Mouse (Mus musculus): ENCODE data around the gene Usp46. TPM values are rescaled to one million over a fixed set of nuclear protein-coding genes. Genes with fewer than 3 reads are reported as not detected.
"Not testable (repeated sequence)": the region's sequence is repeated elsewhere in the genome, so short reads cannot be mapped to it uniquely, and the experiment has no call there.

The Usp46 gene
- polyA plus RNA-seq, 1 experiment: 2.7 TPM

DNA sequence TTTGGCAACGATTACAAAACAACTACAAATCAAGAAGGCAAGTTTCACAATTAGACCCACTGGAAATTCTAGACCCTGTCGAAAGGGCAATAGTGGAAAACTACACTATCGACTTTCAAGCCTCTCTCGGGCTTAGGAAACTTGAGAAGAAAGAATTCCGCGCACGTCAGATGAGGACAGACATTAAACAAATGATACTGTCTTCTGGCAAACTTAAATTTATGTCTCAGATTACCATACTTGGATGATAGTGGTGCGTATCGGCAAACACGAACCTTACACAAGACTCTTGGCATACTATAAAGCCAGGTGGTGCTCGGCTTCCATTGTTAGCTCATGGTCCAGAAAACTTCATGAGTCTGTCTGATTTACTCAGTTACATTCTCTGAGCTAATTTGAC lies 90.8 kb downstream of the Usp46 start:
- Histone ChIP-seq H3K36me3 (ENCODE audit: control insufficient read depth, insufficient read depth, low read length) (no peaks in the 10 kb centered on the region), H3K27ac (ENCODE audit: insufficient read depth, low read length) (no peak overlapping the region), H3K4me3 (ENCODE audit: extremely low read depth, insufficient read depth, insufficient read length) (no peak overlapping the region), H3K27me3 (ENCODE audit: control insufficient read depth, insufficient read depth, low read length) (no peaks in the 10 kb centered on the region), H3K4me1 (ENCODE audit: control insufficient read depth, insufficient read depth, insufficient read length) (no peaks in the 10 kb centered on the region)
- DNase-seq (ENCODE audit: low read depth in 1 of 2, low spot score in 2 of 2): no peak
- TF ChIP-seq CTCF (IDR thresholded peaks at IDR 0.05; ENCODE audit: extremely low read depth, insufficient read depth, insufficient read length, insufficient replicate concordance) (no peak), POLR2A (IDR thresholded peaks at IDR 0.05; ENCODE audit: low read depth, low read length) (no peak)
- WGBS: 86% methylated on average over 11 of the region's 11 CpGs

DNA sequence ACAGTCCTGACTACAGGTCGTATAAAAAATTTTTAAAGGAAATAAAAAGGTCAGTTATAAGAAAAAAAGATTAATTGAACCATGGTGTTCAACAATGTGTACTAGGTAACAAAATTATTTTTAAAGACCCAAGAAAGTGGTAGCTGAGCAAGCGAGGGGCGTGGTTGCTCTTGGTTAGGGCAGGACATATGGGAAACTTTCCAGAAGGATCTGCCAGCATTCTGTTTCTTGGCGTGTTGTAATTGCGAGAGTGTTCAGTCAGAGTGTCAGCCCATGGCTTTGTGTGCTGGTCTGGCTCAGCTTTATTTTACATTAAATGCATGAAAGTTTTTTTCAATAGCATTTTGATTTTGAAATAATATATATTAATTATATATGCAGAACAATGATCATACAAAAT lies 96.5 kb downstream of the Usp46 start:
- DNase-seq (ENCODE audit: low read depth in 1 of 2, low spot score in 2 of 2): no peak
- H3K36me3 ChIP-seq (ENCODE audit: control insufficient read depth, insufficient read depth, low read length): no peaks in the 10 kb centered on the region
- H3K4me3 ChIP-seq (ENCODE audit: extremely low read depth, insufficient read depth, insufficient read length): no peak overlapping the region
- 83% methylated on average over 5 of the region's 5 CpGs for WGBS
- no peak for TF ChIP-seq POLR2A (IDR thresholded peaks at IDR 0.05; ENCODE audit: low read depth, low read length)
- no peak for TF ChIP-seq CTCF (IDR thresholded peaks at IDR 0.05; ENCODE audit: extremely low read depth, insufficient read depth, insufficient read length, insufficient replicate concordance)
- H3K27ac ChIP-seq (ENCODE audit: insufficient read depth, low read length): no peak overlapping the region
- H3K27me3 ChIP-seq (ENCODE audit: control insufficient read depth, insufficient read depth, low read length): no peaks in the 10 kb centered on the region
- no peaks in the 10 kb centered on the region for H3K4me1 ChIP-seq (ENCODE audit: control insufficient read depth, insufficient read depth, insufficient read length)

DNA sequence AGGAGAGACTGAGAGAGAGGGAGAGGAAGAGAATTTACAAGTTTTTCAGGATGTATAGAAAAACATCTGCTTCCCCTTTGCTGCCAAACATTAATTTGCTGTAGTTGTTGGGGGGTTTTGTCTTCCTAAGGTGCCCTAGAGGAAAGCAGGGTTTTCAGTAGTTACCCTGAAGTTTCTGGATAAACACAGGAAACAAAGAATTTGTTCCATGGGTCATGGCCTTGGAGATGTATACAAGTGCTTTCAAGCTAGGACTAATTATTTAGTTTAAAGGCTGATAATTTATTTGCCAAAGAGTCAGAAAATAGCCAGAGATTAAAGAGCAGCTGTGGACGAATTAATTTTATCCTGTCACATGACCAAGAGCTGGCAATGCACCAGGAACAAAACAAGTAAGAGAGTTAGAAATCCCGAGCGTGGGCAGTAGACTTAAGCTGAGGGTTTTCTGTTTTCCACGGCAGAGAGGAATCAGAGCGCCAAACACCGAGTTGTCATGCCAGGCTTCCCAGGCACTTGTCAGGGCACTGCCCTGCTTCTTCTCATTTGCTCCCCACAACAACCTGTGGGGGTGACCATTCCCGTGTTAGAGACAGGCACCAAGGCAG lies 98.1 kb downstream of the Usp46 start:
- Histone ChIP-seq H3K4me3 (ENCODE audit: extremely low read depth, insufficient read depth, insufficient read length) (no peak overlapping the region), H3K36me3 (ENCODE audit: control insufficient read depth, insufficient read depth, low read length) (no peaks in the 10 kb centered on the region), H3K27ac (ENCODE audit: insufficient read depth, low read length) (no peak overlapping the region), H3K4me1 (ENCODE audit: control insufficient read depth, insufficient read depth, insufficient read length) (no peaks in the 10 kb centered on the region), H3K27me3 (ENCODE audit: control insufficient read depth, insufficient read depth, low read length) (no peaks in the 10 kb centered on the region)
- DNase-seq (ENCODE audit: low read depth in 1 of 2, low spot score in 2 of 2): no peak
- WGBS: 45% methylated on average over 7 of the region's 7 CpGs
- TF ChIP-seq CTCF (IDR thresholded peaks at IDR 0.05; ENCODE audit: extremely low read depth, insufficient read depth, insufficient read length, insufficient replicate concordance) (no peak), POLR2A (IDR thresholded peaks at IDR 0.05; ENCODE audit: low read depth, low read length) (no peak)

DNA sequence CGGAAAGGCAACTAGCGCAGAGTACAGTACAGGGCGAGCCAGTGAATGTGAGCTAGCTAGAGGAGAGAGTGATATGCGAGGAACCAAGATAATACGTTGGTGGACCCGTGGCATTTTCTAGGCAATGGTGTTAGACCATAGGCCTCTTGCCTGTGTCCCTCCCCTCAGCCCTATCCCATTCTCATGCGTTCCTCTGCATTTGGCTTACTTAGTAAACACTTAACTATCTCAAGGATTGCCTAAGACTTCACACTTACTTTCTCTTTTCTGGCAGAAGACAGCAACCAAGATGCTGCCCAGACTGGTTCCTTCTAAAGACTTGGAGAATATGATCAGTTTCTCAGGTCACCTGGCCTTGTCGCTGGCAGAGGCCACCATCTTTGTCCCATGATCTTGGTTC lies 98.9 kb downstream of the Usp46 start:
- no peak for TF ChIP-seq CTCF (IDR thresholded peaks at IDR 0.05; ENCODE audit: extremely low read depth, insufficient read depth, insufficient read length, insufficient replicate concordance)
- no peak for TF ChIP-seq POLR2A (IDR thresholded peaks at IDR 0.05; ENCODE audit: low read depth, low read length)
- 92% methylated on average over 8 of the region's 8 CpGs for WGBS

DNA sequence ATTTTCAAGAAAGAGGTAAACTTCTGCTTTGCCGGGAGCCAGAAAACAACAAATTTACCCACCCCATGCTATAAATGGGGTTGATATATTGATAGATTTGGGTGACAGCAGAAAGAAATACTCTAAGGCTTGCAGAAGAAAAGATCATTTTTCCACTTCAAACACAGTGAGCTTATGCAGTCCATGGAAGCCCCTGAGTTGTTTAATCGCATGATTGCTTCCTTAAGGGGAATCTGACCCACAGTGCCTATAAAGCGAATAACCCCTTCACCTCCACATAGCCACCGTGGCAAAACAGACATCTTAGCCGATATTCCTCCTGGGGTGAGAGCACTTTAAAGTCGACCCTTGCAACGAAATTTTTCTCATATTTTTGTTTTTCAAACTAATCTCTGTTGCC lies 108.5 kb downstream of the Usp46 start:
- Histone ChIP-seq H3K36me3 (ENCODE audit: control insufficient read depth, insufficient read depth, low read length) (no peaks in the 10 kb centered on the region), H3K27ac (ENCODE audit: insufficient read depth, low read length) (no peak overlapping the region), H3K4me3 (ENCODE audit: extremely low read depth, insufficient read depth, insufficient read length) (no peak overlapping the region), H3K4me1 (ENCODE audit: control insufficient read depth, insufficient read depth, insufficient read length) (no peaks in the 10 kb centered on the region), H3K27me3 (ENCODE audit: control insufficient read depth, insufficient read depth, low read length) (no peaks in the 10 kb centered on the region)
- 85% methylated on average over 7 of the region's 7 CpGs for WGBS
- TF ChIP-seq CTCF (IDR thresholded peaks at IDR 0.05; ENCODE audit: extremely low read depth, insufficient read depth, insufficient read length, insufficient replicate concordance) (no peak), POLR2A (IDR thresholded peaks at IDR 0.05; ENCODE audit: low read depth, low read length) (no peak)
- DNase-seq (ENCODE audit: low read depth in 1 of 2, low spot score in 2 of 2): no peak

More for the DNA sequence above, 98.9 kb downstream of the Usp46 start:
- no peak overlapping the region for H3K4me3 ChIP-seq (ENCODE audit: extremely low read depth, insufficient read depth, insufficient read length)
- DNase-seq (ENCODE audit: low read depth in 1 of 2, low spot score in 2 of 2): no peak
- H3K27ac ChIP-seq (ENCODE audit: insufficient read depth, low read length): no peak overlapping the region
- H3K27me3 ChIP-seq (ENCODE audit: control insufficient read depth, insufficient read depth, low read length): no peaks in the 10 kb centered on the region
- no peaks in the 10 kb centered on the region for H3K4me1 ChIP-seq (ENCODE audit: control insufficient read depth, insufficient read depth, insufficient read length)
- no peaks in the 10 kb centered on the region for H3K36me3 ChIP-seq (ENCODE audit: control insufficient read depth, insufficient read depth, low read length)

DNA sequence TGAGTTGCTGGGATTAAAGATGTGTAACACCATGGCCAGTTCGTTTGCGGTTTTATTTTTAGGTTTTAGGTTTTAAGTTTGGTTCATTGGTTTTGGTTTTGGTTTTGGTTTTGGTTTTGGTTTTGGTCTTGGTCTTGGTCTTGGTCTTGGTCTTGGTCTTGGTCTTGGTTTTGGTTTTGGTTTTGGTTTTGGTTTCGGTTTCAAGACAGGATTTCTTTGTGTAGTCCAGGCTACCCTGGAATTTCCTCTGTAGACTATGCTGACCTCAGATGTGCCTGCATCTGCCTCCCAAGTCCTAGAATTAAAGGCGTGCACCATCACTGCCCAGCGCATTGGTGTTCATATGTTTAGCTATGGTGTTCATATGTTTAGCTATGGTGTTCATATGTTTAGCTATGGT lies 109.6 kb downstream of the Usp46 start:
- H3K4me3 ChIP-seq (ENCODE audit: extremely low read depth, insufficient read depth, insufficient read length); H3K36me3 ChIP-seq (ENCODE audit: control insufficient read depth, insufficient read depth, low read length); DNase-seq (ENCODE audit: low read depth in 1 of 2, low spot score in 2 of 2); H3K27ac ChIP-seq (ENCODE audit: insufficient read depth, low read length); H3K27me3 ChIP-seq (ENCODE audit: control insufficient read depth, insufficient read depth, low read length); H3K4me1 ChIP-seq (ENCODE audit: control insufficient read depth, insufficient read depth, insufficient read length): not testable (repeated sequence)
- 89% methylated on average over 5 of the region's 5 CpGs for WGBS

DNA sequence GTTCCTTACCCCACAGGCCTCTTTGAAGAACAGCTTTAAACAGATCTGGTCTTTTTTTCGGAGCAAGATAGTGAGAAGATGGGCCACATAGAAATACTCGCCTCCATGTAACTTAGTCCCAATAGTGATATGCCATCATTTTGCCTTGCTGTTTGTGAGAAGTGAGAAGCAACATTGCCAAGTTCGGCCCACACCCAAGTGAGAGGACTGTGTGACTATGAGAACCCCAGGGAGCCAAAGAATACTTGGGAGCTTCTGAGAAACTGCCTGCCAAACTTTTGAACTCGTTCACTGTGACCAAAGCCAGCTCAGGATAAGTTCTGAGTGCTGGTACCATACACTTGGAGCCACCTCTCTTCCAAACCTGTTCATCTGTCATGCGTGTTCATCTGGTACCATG lies 110.1 kb downstream of the Usp46 start:
- 90% methylated on average over 5 of the region's 5 CpGs for WGBS
- DNase-seq (ENCODE audit: low read depth in 1 of 2, low spot score in 2 of 2): no peak
- no peak for TF ChIP-seq POLR2A (IDR thresholded peaks at IDR 0.05; ENCODE audit: low read depth, low read length)
- no peak for TF ChIP-seq CTCF (IDR thresholded peaks at IDR 0.05; ENCODE audit: extremely low read depth, insufficient read depth, insufficient read length, insufficient replicate concordance)
- Histone ChIP-seq H3K4me3 (ENCODE audit: extremely low read depth, insufficient read depth, insufficient read length) (no peak overlapping the region), H3K27ac (ENCODE audit: insufficient read depth, low read length) (no peak overlapping the region), H3K4me1 (ENCODE audit: control insufficient read depth, insufficient read depth, insufficient read length) (no peaks in the 10 kb centered on the region), H3K36me3 (ENCODE audit: control insufficient read depth, insufficient read depth, low read length) (no peaks in the 10 kb centered on the region), H3K27me3 (ENCODE audit: control insufficient read depth, insufficient read depth, low read length) (no peaks in the 10 kb centered on the region)
